Mouse (Mus musculus) megakaryocyte, adult 5-6 weeks (primary cell): Measurements from ENCODE around the gene Bsph2. TPM values are rescaled to one million over a fixed set of nuclear protein-coding genes. Genes with fewer than 3 reads are reported as not detected.

Experiments
- ATAC-seq: 2 replicates; pipeline ENCODE4 v1.8.0; 2016; ENCODE audit warnings: mild to moderate bottlenecking, inconsistent platforms; ENCODE audit not compliant: poor library complexity, severe bottlenecking
- total RNA-seq, 2 experiments: library from RNA; stranded (forward) in 1 of 2; stranded (reverse) in 1 of 2; fragments of 153-499, 151-499 nt in 1 of 2; fragments of 221-1000, 200-1000 nt in 1 of 2; gene quantifications; 2 replicates each; pipeline versions ENCODE4 v1.2.3 to v1.2.4; 2015 to 2017

Gene Bsph2
- total RNA-seq (2015) (not detected in 2 replicates), total RNA-seq (2017) (not detected in 2 replicates)

DNA sequence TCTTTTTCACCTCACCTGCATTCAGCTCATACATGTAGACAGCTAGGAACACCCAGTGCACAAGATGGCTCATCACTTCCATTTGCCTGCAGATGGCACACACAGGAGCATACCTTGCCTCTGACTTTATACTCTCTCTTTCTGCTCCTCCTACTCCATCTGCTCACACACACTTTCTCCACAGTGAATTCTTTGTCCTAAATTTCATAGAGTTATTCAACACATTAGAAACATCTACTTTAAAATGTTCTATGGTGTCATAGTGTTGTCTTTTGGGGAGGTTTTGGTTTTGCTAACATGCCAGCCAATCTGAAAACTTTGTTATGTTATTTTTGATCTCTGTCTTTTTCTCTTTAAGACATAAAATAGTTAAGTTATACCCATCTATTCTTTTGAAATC is at the start of gene Bsph2:
Gene Bsph2 (minus strand): TSS at position 101 of the 400 bp plus-strand sequence.
- ATAC-seq = no peak

GRCm38 (mm10) chr7:13511539-13511938 is 59.3 kb downstream of the Bsph2 start:
- no peak for ATAC-seq

Other genes with a start within 250 kb of the Bsph2 start
- 0.34 and 0.62 TPM in 2 replicates for gene Pla2g4c, start 246.4 kb downstream of the Bsph2 start, total RNA-seq (2015)
- gene Pla2g4c, start 246.4 kb downstream of the Bsph2 start, total RNA-seq (2017) = 0.26 and 1.2 TPM in 2 replicates
- gene Cabp5, start 172.9 kb downstream of the Bsph2 start, total RNA-seq (2015) = not detected in 2 replicates
- not detected in 2 replicates for gene Cabp5, start 172.9 kb downstream of the Bsph2 start, total RNA-seq (2017)
- not detected in 2 replicates for gene Bsph1, start 120.2 kb downstream of the Bsph2 start, total RNA-seq (2015)
- gene Bsph1, start 120.2 kb downstream of the Bsph2 start, total RNA-seq (2017) = not detected in 2 replicates
- not detected in 2 replicates for gene Sult2a5, start 52.9 kb upstream of the Bsph2 start, total RNA-seq (2015)
- not detected in 2 replicates for gene Sult2a5, start 52.9 kb upstream of the Bsph2 start, total RNA-seq (2017)
- gene Sult2a2, start 162.4 kb upstream of the Bsph2 start, total RNA-seq (2015) = not detected in 2 replicates
- not detected in 2 replicates for gene Sult2a2, start 162.4 kb upstream of the Bsph2 start, total RNA-seq (2017)